Mouse (Mus musculus) MEL (cell line): ENCODE results near the gene Tsc22d4. TPM values are rescaled to one million over a fixed set of nuclear protein-coding genes. Genes with fewer than 3 reads are reported as not detected.

Source experiments
- DNase-seq: peaks from one replicate; pipeline ENCODE4 v3.0.0; 2011; ENCODE audit warnings: low read depth, low spot score
- H3K27ac ChIP-seq: 2 replicates; pipeline ENCODE4 v1.5.1; 2012; ENCODE audit warnings: low read depth, mild to moderate bottlenecking, control low read depth, low read length, moderate library complexity; ENCODE audit not compliant: control insufficient read depth
- H3K27me3 ChIP-seq, 2 experiments: fragments of 150-350 bp in 1 of 2; sonication (generic) in 1 of 2; 2 replicates each; pipeline ENCODE4 v1.6.1; 2012; ENCODE audit warnings: low read length in 2 of 2, mild to moderate bottlenecking in 2 of 2, improper control_type of control experiment in 1 of 2, moderate library complexity in 1 of 2; ENCODE audit not compliant: insufficient read depth in 2 of 2, control insufficient read depth in 1 of 2
- H3K36me3 ChIP-seq, 2 experiments: 2 replicates each; pipeline ENCODE4 v1.6.1; 2012 to 2014; ENCODE audit warnings: low read length in 2 of 2, improper control_type of control experiment in 1 of 2, inconsistent platforms in 1 of 2, mild to moderate bottlenecking in 1 of 2; ENCODE audit not compliant: insufficient read depth in 2 of 2, control insufficient read depth in 1 of 2
- H3K4me1 ChIP-seq, 2 experiments: fragments of 150-350 bp in 1 of 2; sonication (generic) in 1 of 2; 2 replicates each; pipeline ENCODE4 v1.6.1; 2012; ENCODE audit warnings: low read length in 2 of 2, improper control_type of control experiment in 1 of 2, mild to moderate bottlenecking in 1 of 2; ENCODE audit not compliant: insufficient read depth in 2 of 2, control insufficient read depth in 1 of 2
- H3K4me3 ChIP-seq, 2 experiments: fragments of 150-350 bp in 1 of 2; sonication (generic) in 1 of 2; 2 replicates each; pipeline ENCODE4 v1.5.1; 2012; ENCODE audit warnings: low read depth in 2 of 2, low read length in 2 of 2, mild to moderate bottlenecking in 2 of 2, moderate library complexity in 2 of 2, control low read depth in 1 of 2, improper control_type of control experiment in 1 of 2; ENCODE audit not compliant: control insufficient read depth in 1 of 2, insufficient read depth in 1 of 2
- H3K79me2 ChIP-seq: 2 replicates; pipeline ENCODE4 v1.6.1; 2012; ENCODE audit warnings: mild to moderate bottlenecking, low read length, moderate library complexity; ENCODE audit not compliant: control insufficient read depth, poor library complexity, insufficient read depth
- H3K9ac ChIP-seq: 2 replicates; pipeline ENCODE4 v1.6.1; 2012; ENCODE audit warnings: low read depth, mild to moderate bottlenecking, control low read depth, low read length, moderate library complexity; ENCODE audit not compliant: control insufficient read depth, poor library complexity, severe bottlenecking
- H3K9me3 ChIP-seq: fragments of 150-350 bp; sonication (generic); replicated peaks from 2 replicates; pipeline ENCODE4 v1.6.1; 2012; ENCODE audit warnings: mild to moderate bottlenecking, low read length, improper control_type of control experiment, moderate library complexity; ENCODE audit not compliant: insufficient read depth
- CHD1 ChIP-seq: IDR thresholded peaks from 2 replicates; pipeline ENCODE4 v1.6.1; 2012; ENCODE audit warnings: low read depth, mild to moderate bottlenecking, inconsistent platforms, low read length, improper control_type of control experiment
- CTCF ChIP-seq, 3 experiments: IDR thresholded peaks in 2 of 3; conservative IDR thresholded peaks in 1 of 3; 2 replicates each; pipeline ENCODE4 v1.5.1; 2011 to 2012; ENCODE audit warnings: low read length in 3 of 3, low read depth in 2 of 3, mild to moderate bottlenecking in 2 of 3, improper control_type of control experiment in 1 of 3, inconsistent platforms in 1 of 3, mixed read lengths in 1 of 3, moderate library complexity in 1 of 3; ENCODE audit not compliant: control insufficient read depth in 1 of 3, insufficient read depth in 1 of 3, poor library complexity in 1 of 3, severe bottlenecking in 1 of 3
- E2F4 ChIP-seq: IDR thresholded peaks from 2 replicates; pipeline ENCODE4 v1.6.1; 2011; ENCODE audit warnings: low read depth, low read length, improper control_type of control experiment, borderline replicate concordance
- ETS1 ChIP-seq: IDR thresholded peaks from 2 replicates; pipeline ENCODE4 v1.6.1; 2012; ENCODE audit warnings: low read depth, mild to moderate bottlenecking, inconsistent platforms, low read length, improper control_type of control experiment, moderate library complexity
- KAT2A ChIP-seq: conservative IDR thresholded peaks from 2 replicates; pipeline ENCODE4 v1.6.1; 2012; ENCODE audit warnings: low read depth, low read length, improper control_type of control experiment, inconsistent platforms
- MAFK ChIP-seq: IDR thresholded peaks from 2 replicates; pipeline ENCODE4 v1.6.1; 2011; ENCODE audit warnings: low read depth, mild to moderate bottlenecking, low read length, improper control_type of control experiment, borderline replicate concordance
- MEF2A ChIP-seq: IDR thresholded peaks from 2 replicates; pipeline ENCODE4 v1.6.1; 2014; ENCODE audit warnings: low read depth, mild to moderate bottlenecking, inconsistent platforms, low read length, improper control_type of control experiment; ENCODE audit not compliant: poor library complexity, insufficient replicate concordance, severe bottlenecking; ENCODE audit errors: extremely low read depth
- MXI1 ChIP-seq: IDR thresholded peaks from 2 replicates; pipeline ENCODE4 v1.6.1; 2011; ENCODE audit warnings: mild to moderate bottlenecking, low read depth, low read length, improper control_type of control experiment
- MYC ChIP-seq: IDR thresholded peaks from 2 replicates; pipeline ENCODE4 v1.6.1; 2011; ENCODE audit warnings: low read depth, mild to moderate bottlenecking, low read length, improper control_type of control experiment, moderate library complexity
- NELFE ChIP-seq: IDR thresholded peaks from 2 replicates; pipeline ENCODE4 v1.6.1; 2011; ENCODE audit warnings: low read depth, low read length, improper control_type of control experiment
- POLR2A ChIP-seq, 2 experiments: IDR thresholded peaks; 2 replicates each; pipeline ENCODE4 v1.6.1; 2011 to 2012; ENCODE audit warnings: low read length in 2 of 2, mild to moderate bottlenecking in 2 of 2, control low read depth in 1 of 2, improper control_type of control experiment in 1 of 2, low read depth in 1 of 2, moderate library complexity in 1 of 2; ENCODE audit not compliant: control insufficient read depth in 1 of 2, insufficient read depth in 1 of 2, poor library complexity in 1 of 2
- POLR2AphosphoS5 ChIP-seq: IDR thresholded peaks from 2 replicates; pipeline ENCODE4 v1.6.1; 2012; ENCODE audit warnings: low read depth, borderline replicate concordance, mild to moderate bottlenecking, inconsistent platforms, low read length, moderate library complexity, mixed read lengths
- SIN3A ChIP-seq: IDR thresholded peaks from 2 replicates; pipeline ENCODE4 v1.6.1; 2012; ENCODE audit warnings: low read length, improper control_type of control experiment, inconsistent platforms
- SMC3 ChIP-seq: IDR thresholded peaks from 2 replicates; pipeline ENCODE4 v1.6.1; 2011; ENCODE audit warnings: low read depth, low read length, improper control_type of control experiment
- TAL1 ChIP-seq: IDR thresholded peaks from 2 replicates; pipeline ENCODE4 v1.6.1; 2012; ENCODE audit warnings: mild to moderate bottlenecking, inconsistent platforms, low read length, moderate library complexity, mixed read lengths
- UBTF ChIP-seq: IDR thresholded peaks from 2 replicates; pipeline ENCODE4 v1.6.1; 2012; ENCODE audit warnings: low read depth, mild to moderate bottlenecking, inconsistent platforms, low read length, improper control_type of control experiment, moderate library complexity, borderline replicate concordance; ENCODE audit not compliant: insufficient read depth
- USF2 ChIP-seq, 2 experiments: IDR thresholded peaks; 2 replicates each; pipeline ENCODE4 v1.6.1; 2011 to 2012; ENCODE audit warnings: improper control_type of control experiment in 2 of 2, low read length in 2 of 2, borderline replicate concordance in 1 of 2, inconsistent platforms in 1 of 2, low read depth in 1 of 2, mild to moderate bottlenecking in 1 of 2; ENCODE audit not compliant: insufficient read depth in 1 of 2
- ZNF384 ChIP-seq: IDR thresholded peaks from 2 replicates; pipeline ENCODE4 v1.6.1; 2012; ENCODE audit warnings: low read depth, mild to moderate bottlenecking, inconsistent platforms, low read length, improper control_type of control experiment
- polyA plus RNA-seq, 2 experiments: library from polyadenylated mRNA; stranded (reverse) in 1 of 2; unstranded in 1 of 2; fragments of >175 nt in 1 of 2; fragments of >200 nt in 1 of 2; gene quantifications; 2 replicates each; pipeline versions ENCODE4 v1.2.1 to v1.2.4; 2012; ENCODE audit warnings: low replicate concordance in 2 of 2, low read depth in 1 of 2; ENCODE audit not compliant: insufficient read length in 2 of 2, insufficient read depth in 1 of 2, missing spikeins in 1 of 2
- total RNA-seq: library from RNA; depleted of rRNA; stranded (reverse); fragments of 300-350 nt; gene quantifications from 2 replicates; pipeline ENCODE4 v1.2.3, GENCODE M21; 2012

Tsc22d4 gene
- total and polyA plus RNA-seq, 3 experiments = 58.3 to 203 TPM; not detected in 1

DNA sequence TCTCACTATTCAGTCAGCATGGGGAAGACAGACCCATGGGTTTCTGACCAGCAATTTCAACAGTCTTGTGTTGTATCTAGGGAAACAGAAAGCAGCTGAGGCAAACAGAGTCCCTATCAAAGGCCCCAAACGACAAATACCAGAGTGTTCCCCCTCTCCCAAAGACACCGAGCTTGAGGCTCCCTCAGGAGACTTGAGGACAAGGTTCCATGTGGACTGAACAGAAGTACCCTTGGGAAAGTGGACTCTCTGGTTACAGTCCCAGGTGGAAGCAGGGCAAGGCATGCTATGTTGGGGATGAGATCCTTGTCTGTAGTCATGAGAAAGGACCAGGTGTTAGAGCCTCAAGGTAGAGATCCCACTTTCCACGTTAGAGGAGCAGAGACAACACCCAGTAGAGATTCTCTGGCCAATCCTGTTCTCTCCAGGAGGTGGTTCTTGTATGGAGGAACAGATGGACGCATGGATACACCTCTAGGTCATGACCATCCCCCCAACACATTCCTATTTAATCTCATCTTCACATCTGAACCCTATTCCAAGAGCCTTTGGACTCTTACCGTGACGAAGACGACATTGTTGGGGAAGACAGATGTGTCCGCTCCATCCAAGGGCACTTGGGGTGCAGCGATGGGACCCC is 38.5 kb downstream of the Tsc22d4 start:
- H3K27me3 ChIP-seq = no peaks in the 10 kb centered on the region
- TF ChIP-seq ETS1 (no peak), NELFE (no peak), POLR2AphosphoS5 (no peak), MXI1 (no peak), MAFK (no peak), UBTF (no peak), KAT2A (no peak), E2F4 (no peak), SMC3 (no peak), TAL1 (no peak)
- H3K4me1 ChIP-seq = peaks cover 0 to 20% of the 10 kb centered on the region in 2 experiments; a peak in 2 of 4 replicates
- H3K4me3 ChIP-seq = peak overlapping the region; percentile 73 to 88
- no peak overlapping the region for H3K27ac ChIP-seq
- peaks cover 44% of the 10 kb centered on the region for H3K79me2 ChIP-seq
- H3K9ac ChIP-seq = peak overlapping the region; percentile 98
- peaks cover 3 to 20% of the 10 kb centered on the region in 2 experiments for H3K36me3 ChIP-seq
- H3K9me3 ChIP-seq = no peaks in the 10 kb centered on the region
- no peak for DNase-seq

DNA sequence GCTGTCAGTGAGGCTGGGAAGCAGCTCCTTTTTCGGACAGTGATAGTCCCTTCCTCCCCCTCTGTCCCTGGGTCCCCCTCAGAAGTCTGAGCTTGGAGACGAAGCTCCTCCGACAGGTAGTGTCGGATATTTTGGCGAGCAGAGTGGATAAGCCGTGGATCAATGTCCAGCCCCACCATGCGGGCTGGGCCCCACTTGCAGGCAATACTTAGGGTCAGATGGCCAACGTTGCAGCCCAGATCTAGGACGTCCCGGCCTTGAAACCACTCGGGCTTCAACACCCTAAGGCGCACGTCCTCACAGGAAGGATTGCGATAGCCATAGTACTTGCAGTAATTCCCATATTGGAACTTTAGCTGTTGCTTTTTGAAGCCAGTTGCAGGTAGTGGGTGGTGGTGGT is 39.0 kb downstream of the Tsc22d4 start:
- H3K4me3 ChIP-seq = peak overlapping the region; percentile 73 to 88
- no peak for DNase-seq
- H3K36me3 ChIP-seq = peaks cover 3 to 20% of the 10 kb centered on the region in 2 experiments
- H3K9me3 ChIP-seq = no peaks in the 10 kb centered on the region
- no peak for TF ChIP-seq SIN3A
- no peak for TF ChIP-seq MEF2A
- TF ChIP-seq CTCF (IDR thresholded peaks at IDR 0.05 in 2 of 3, conservative IDR thresholded peaks at IDR 0.05 in 1 of 3; ENCODE audit: control insufficient read depth in 1 of 3, insufficient read depth in 1 of 3, low read depth in 2 of 3, low read length in 3 of 3, poor library complexity in 1 of 3, severe bottlenecking in 1 of 3) = no peak
- TF ChIP-seq POLR2AphosphoS5 = no peak
- no peak for TF ChIP-seq TAL1
- no peak for TF ChIP-seq KAT2A
- TF ChIP-seq ZNF384 = no peak
- no peak for TF ChIP-seq NELFE
- no peak for TF ChIP-seq UBTF
- no peak for TF ChIP-seq USF2 (IDR thresholded peaks at IDR 0.05; ENCODE audit: borderline replicate concordance in 1 of 2, insufficient read depth in 1 of 2, low read depth in 1 of 2, low read length in 2 of 2)
- TF ChIP-seq CHD1 = no peak
- no peak for TF ChIP-seq MYC
- no peak for TF ChIP-seq SMC3
- no peak for TF ChIP-seq POLR2A (IDR thresholded peaks at IDR 0.05; ENCODE audit: control insufficient read depth in 1 of 2, insufficient read depth in 1 of 2, low read depth in 1 of 2, low read length in 2 of 2, poor library complexity in 1 of 2)
- no peak for TF ChIP-seq ETS1
- peaks cover 0 to 20% of the 10 kb centered on the region in 2 experiments; a peak in 2 of 4 replicates for H3K4me1 ChIP-seq
- H3K27me3 ChIP-seq = no peaks in the 10 kb centered on the region
- peaks cover 39% of the 10 kb centered on the region for H3K79me2 ChIP-seq
- H3K9ac ChIP-seq = peak overlapping the region; percentile 98
- no peak overlapping the region for H3K27ac ChIP-seq
